Mouse (Mus musculus): Measurements from ENCODE around the gene Slc22a29.
"Not testable (repeated sequence)": the region's sequence is repeated elsewhere in the genome, so short reads cannot be mapped to it uniquely, and the experiment has no call there.

Slc22a29 gene

GRCm38 (mm10) chr19:8218800-8219199 is at the start of gene Slc22a29:
Gene Slc22a29, minus strand, starts transcription at chr19:8218900.
- no peak for DNase-seq (ENCODE audit: low read depth in 2 of 2, low spot score in 2 of 2)

- no peak for DNase-seq (ENCODE audit: low read depth in 2 of 2, low spot score in 2 of 2)
Observed at GRCm38 (mm10) chr19:8265324-8265723, 46.6 kb upstream of the Slc22a29 start.

GRCm38 (mm10) chr19:8252705-8253037 is 34.0 kb upstream of the Slc22a29 start:
- no peak for DNase-seq (ENCODE audit: low read depth in 2 of 2, low spot score in 2 of 2)

GRCm38 (mm10) chr19:8251896-8252704 is 33.4 kb upstream of the Slc22a29 start:
- DNase-seq (ENCODE audit: low read depth in 2 of 2, low spot score in 2 of 2): no peak

GRCm38 (mm10) chr19:8228916-8229315 is 10.2 kb upstream of the Slc22a29 start:
- DNase-seq (ENCODE audit: low read depth in 2 of 2, low spot score in 2 of 2): no peak

- no peak for DNase-seq (ENCODE audit: low read depth in 2 of 2, low spot score in 2 of 2)
Observed at GRCm38 (mm10) chr19:8148787-8149523, 69.7 kb downstream of the Slc22a29 start.

GRCm38 (mm10) chr19:8142716-8143115 is 76.0 kb downstream of the Slc22a29 start:
- DNase-seq (ENCODE audit: low read depth in 2 of 2, low spot score in 2 of 2): not testable (repeated sequence)

- DNase-seq (ENCODE audit: low read depth in 2 of 2, low spot score in 2 of 2): not testable (repeated sequence)
Observed at GRCm38 (mm10) chr19:8134127-8134841, 84.4 kb downstream of the Slc22a29 start.

GRCm38 (mm10) chr19:8131881-8132280 is 86.8 kb downstream of the Slc22a29 start, which contains the start of gene Slc22a28:
Gene Slc22a28, minus strand, starts transcription at chr19:8131982.
- DNase-seq (ENCODE audit: low read depth in 2 of 2, low spot score in 2 of 2): not testable (repeated sequence)
